Mouse (Mus musculus) layer of hippocampus, adult 2 months (tissue): ENCODE results near the gene Gm14459. TPM values are rescaled to one million over a fixed set of nuclear protein-coding genes. Genes with fewer than 3 reads are reported as not detected.
"Not testable (repeated sequence)": the region's sequence is repeated elsewhere in the genome, so short reads cannot be mapped to it uniquely, and the experiment has no call there.

Source experiments
- DNase-seq, 2 experiments: peaks; one replicate each; pipeline ENCODE4 v3.0.0; 2022; ENCODE audit warnings: low spot score in 2 of 2
- H3K27ac ChIP-seq: fragments of 200-600 bp; 2 replicates; pipeline ENCODE4 v1.8.1; 2022
- H3K4me3 ChIP-seq: fragments of 200-600 bp; 2 replicates; pipeline ENCODE4 v1.8.1; 2022; ENCODE audit warnings: mild to moderate bottlenecking
- CTCF ChIP-seq: fragments of 200-600 bp; conservative IDR thresholded peaks from 2 replicates; pipeline ENCODE4 v1.8.1; 2022; ENCODE audit warnings: antibody characterized with exemption, mild to moderate bottlenecking, moderate library complexity
- long read RNA-seq, 2 experiments: library from polyadenylated mRNA; stranded (forward); transcript quantifications; one replicate each; pipeline ENCODE4 v2.0.0; 2021; ENCODE audit warnings: borderline mapping rate in 2 of 2
- total RNA-seq, 2 experiments: library from RNA; stranded (reverse); gene quantifications; 2 replicates each; pipeline ENCODE4 v1.2.3; 2021

The Gm14459 gene
- not detected for total RNA-seq
- long read RNA-seq, experiment 1, result 0 reads
- long read RNA-seq, experiment 2, result 0 reads

DNA sequence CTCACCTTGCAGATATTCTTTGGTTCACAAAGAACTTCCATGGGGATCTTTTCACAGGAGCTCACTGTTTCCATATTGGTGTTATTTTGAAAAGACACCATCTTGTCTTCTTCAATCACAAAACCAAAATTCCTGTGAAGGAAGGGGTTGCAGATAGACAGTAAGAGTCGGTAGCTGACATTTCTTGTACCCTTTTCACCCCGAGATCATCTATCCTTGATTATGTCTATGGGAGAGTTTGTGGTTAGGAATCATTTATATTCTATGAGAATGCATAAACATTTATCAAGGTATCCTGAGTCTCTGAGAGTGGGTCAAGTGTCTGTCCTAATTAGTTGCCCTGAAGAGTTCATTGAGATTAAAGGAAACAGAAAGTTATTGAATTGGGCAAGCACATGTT is at the start of gene Gm14459:
Gene Gm14459 (minus strand): TSS at position 101 of the 400 bp plus-strand sequence.
- no peak for TF ChIP-seq CTCF
- no peak for DNase-seq
- no peak within 1 kb of the TSS for H3K27ac ChIP-seq
- H3K4me3 ChIP-seq, result no peak within 1 kb of the TSS

DNA sequence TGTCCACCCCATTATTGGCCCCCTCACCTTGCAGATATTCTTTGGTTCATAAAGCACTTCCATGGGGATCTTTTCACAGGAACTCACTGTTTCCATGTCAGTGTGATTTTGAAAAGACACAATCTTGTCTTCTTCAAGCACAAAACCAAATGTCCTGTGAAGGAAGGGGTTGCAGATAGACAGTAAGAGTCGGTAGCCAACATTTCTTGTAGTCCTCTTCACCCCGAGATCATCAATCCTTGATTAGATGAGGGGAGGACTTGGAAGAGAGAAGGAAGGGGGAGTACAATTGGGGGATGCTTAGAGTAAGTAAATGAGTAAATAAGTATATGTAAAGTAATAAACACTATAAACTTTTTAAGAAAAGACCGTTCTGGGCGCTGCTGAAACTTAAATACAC is 23.4 kb upstream of the Gm14459 start, which contains the start of gene Ssxb6:
Gene Ssxb6 (minus strand): TSS at position 101 of the 400 bp plus-strand sequence.
- DNase-seq, H3K27ac ChIP-seq: not testable (repeated sequence)

More for the DNA sequence above, 23.4 kb upstream of the Gm14459 start, which contains the start of gene Ssxb6:
- not testable (repeated sequence) for H3K4me3 ChIP-seq

Other genes starting within 250 kb of the Gm14459 start
- gene Ssxb10, start 197.5 kb downstream of the Gm14459 start, total RNA-seq, result not detected
- gene Ssxb9, start 158.0 kb downstream of the Gm14459 start, total RNA-seq, result not detected
- not detected for gene Ssxb1, start 111.6 kb downstream of the Gm14459 start, total RNA-seq
- not detected for gene Ssxb2, start 63.2 kb downstream of the Gm14459 start, total RNA-seq
- gene Ssxb6, start 23.3 kb upstream of the Gm14459 start, total RNA-seq, result not detected
- gene Ssxb3, start 66.9 kb upstream of the Gm14459 start, total RNA-seq, result not detected
- not detected for gene Ssxb8, start 165.9 kb upstream of the Gm14459 start, total RNA-seq
- not detected for gene Ssx9, start 223.5 kb upstream of the Gm14459 start, total RNA-seq